Comparison of ENCODE assay signal across 8 mouse cellular contexts in genomic region chr19:6399285-6400095, GRCm38 (mm10). TPM values are rescaled to one million over a fixed set of nuclear protein-coding genes. Genes with fewer than 3 reads are reported as not detected.
DNase-seq lines count a peak whose midpoint lies in the region; ATAC-seq and TF ChIP-seq lines count a peak whose summit lies in the region.

Gene Rasgrp2, plus strand, starts transcription at chr19:6399340.

- H3K27me3 ChIP-seq in intestine, embryonic 14.5 days (replicated peaks; ENCODE audit: control insufficient read depth, insufficient read depth, low read length) = peaks cover 33% of the 10 kb centered on the region
- H3K27me3 ChIP-seq in limb, embryonic 13.5 days = peaks cover 77% of the 10 kb centered on the region
- H3K27me3 ChIP-seq in midbrain, embryonic 14.5 days (ENCODE audit: control insufficient read depth, insufficient read depth, low read length) = peaks cover 12% of the 10 kb centered on the region; the same call in 1 of the 2 replicates

- H3K9me3 ChIP-seq in intestine, embryonic 14.5 days (ENCODE audit: control insufficient read depth, low read length) = no peaks in the 10 kb centered on the region
- H3K9me3 ChIP-seq in limb, embryonic 13.5 days = no peaks in the 10 kb centered on the region
- no peaks in the 10 kb centered on the region for H3K9me3 ChIP-seq in midbrain, embryonic 14.5 days (ENCODE audit: control insufficient read depth, low read length)

- TF ChIP-seq CTCF in bone marrow, adult 2 months (IDR thresholded peaks at IDR 0.05; ENCODE audit: control insufficient read depth, insufficient read depth, low read length) = no peak

- peak; percentile 66 to 67 for DNase-seq in frontal cortex, postnatal 10 days (ENCODE audit: low spot score in 2 of 2)
- no peak for DNase-seq in frontal cortex, postnatal 36 days (ENCODE audit: low spot score in 2 of 2)
- DNase-seq in gastrocnemius, postnatal 4 days (ENCODE audit: low spot score in 2 of 2) = peak in 1 of 2 experiments; percentile 54
- peak; percentile 71 for DNase-seq in intestine, embryonic 14.5 days (ENCODE audit: low spot score)
- DNase-seq in midbrain, embryonic 14.5 days = peak; percentile 78
- peak; percentile 75 for DNase-seq in testis, postnatal 10 days (ENCODE audit: low spot score)

- H3K4me2 ChIP-seq in intestine, embryonic 14.5 days (ENCODE audit: low read length) = peak within 1 kb of the TSS; percentile 98
- H3K4me2 ChIP-seq in limb, embryonic 13.5 days (replicated peaks) = peak within 1 kb of the TSS; percentile 94
- H3K4me2 ChIP-seq in midbrain, embryonic 14.5 days (ENCODE audit: low read length) = peak within 1 kb of the TSS; percentile 99

- no peaks in the 10 kb centered on the region for H3K36me3 ChIP-seq in intestine, embryonic 14.5 days (ENCODE audit: control insufficient read depth, insufficient read depth, low read length)
- no peaks in the 10 kb centered on the region for H3K36me3 ChIP-seq in limb, embryonic 13.5 days
- no peaks in the 10 kb centered on the region for H3K36me3 ChIP-seq in midbrain, embryonic 14.5 days (ENCODE audit: control insufficient read depth, insufficient read depth, low read length)

- peak within 1 kb of the TSS; percentile 51 for H3K9ac ChIP-seq in intestine, embryonic 14.5 days (ENCODE audit: low read length)
- H3K9ac ChIP-seq in limb, embryonic 13.5 days = peak within 1 kb of the TSS; percentile 70
- peak within 1 kb of the TSS; percentile 71 for H3K9ac ChIP-seq in midbrain, embryonic 14.5 days (replicated peaks; ENCODE audit: low read length)

- peak; percentile 26; the same call in 1 of the 2 replicates for ATAC-seq in intestine, embryonic 14.5 days (replicated peaks; ENCODE audit: low FRiP score, low TSS enrichment, low read depth)
- ATAC-seq in limb, embryonic 13.5 days (ENCODE audit: low FRiP score, low read depth) = 0 out of 2 replicates have a peak, but pooled peaks have one; percentile 38
- peak; percentile 43; the same call in 1 of the 2 replicates for ATAC-seq in midbrain, embryonic 14.5 days (ENCODE audit: low FRiP score, low TSS enrichment)

- H3K27ac ChIP-seq in bone marrow, adult 2 months (ENCODE audit: control insufficient read depth, insufficient read depth, low read depth, low read length, poor library complexity) = peak within 1 kb of the TSS; percentile 95
- H3K27ac ChIP-seq in intestine, embryonic 14.5 days (ENCODE audit: low read depth) = no peak within 1 kb of the TSS; the same call in 1 of the 2 replicates
- no peak within 1 kb of the TSS for H3K27ac ChIP-seq in limb, embryonic 13.5 days
- peak within 1 kb of the TSS; percentile 70 for H3K27ac ChIP-seq in midbrain, embryonic 14.5 days (replicated peaks; ENCODE audit: low read depth, low read length)

- peak within 1 kb of the TSS; percentile 84 for H3K4me3 ChIP-seq in bone marrow, adult 2 months (replicated peaks; ENCODE audit: control insufficient read depth, low read depth, low read length)
- H3K4me3 ChIP-seq in intestine, embryonic 14.5 days (ENCODE audit: low read depth, low read length) = peak within 1 kb of the TSS; percentile 52
- peak within 1 kb of the TSS; percentile 64 for H3K4me3 ChIP-seq in limb, embryonic 13.5 days
- H3K4me3 ChIP-seq in midbrain, embryonic 14.5 days (replicated peaks; ENCODE audit: low read depth, low read length) = peak within 1 kb of the TSS; percentile 61

- peaks cover 7% of the 10 kb centered on the region for H3K4me1 ChIP-seq in bone marrow, adult 2 months (ENCODE audit: control insufficient read depth, insufficient read depth, low read length)
- peaks cover 35% of the 10 kb centered on the region for H3K4me1 ChIP-seq in intestine, embryonic 14.5 days (replicated peaks; ENCODE audit: control insufficient read depth, insufficient read depth, low read length)
- peaks cover 38% of the 10 kb centered on the region for H3K4me1 ChIP-seq in limb, embryonic 13.5 days
- H3K4me1 ChIP-seq in midbrain, embryonic 14.5 days (ENCODE audit: control insufficient read depth, insufficient read depth, low read length) = peaks cover 27% of the 10 kb centered on the region

- peak; percentile 37; the same call in 1 of the 2 replicates for TF ChIP-seq POLR2A in bone marrow, adult 2 months (IDR thresholded peaks at IDR 0.05; ENCODE audit: borderline replicate concordance, control insufficient read depth, low read depth, low read length)

- whole genome bisulfite sequencing in bone marrow, adult 2 months = 1% methylated on average over 83 of the region's 87 CpGs
- under 1% methylated on average over 83 of the region's 87 CpGs for WGBS in intestine, embryonic 14.5 days
- under 1% methylated on average over 82 of the region's 87 CpGs for WGBS in limb, embryonic 13.5 days
- WGBS in midbrain, embryonic 14.5 days = under 1% methylated on average over 71 of the region's 87 CpGs

RNA-seq across cellular contexts. Expression of gene Rasgrp2, which starts in this region (rescaled TPM):
- 656 and 1,280 TPM in 2 replicates for polyA plus RNA-seq in bone marrow, adult 2 months (2011; ENCODE audit: insufficient read depth, insufficient read length, low replicate concordance, missing spikeins)
- 10 to 100 TPM; 37.4 to 40.2 TPM for total RNA-seq in gastrocnemius, postnatal 4 days (2021)
- polyA plus RNA-seq in intestine, embryonic 14.5 days (2014; fragmentation: Nextera tagmentation; extraction: Ambion mirVana) = 30.0 and 31.8 TPM in 2 replicates
- 15.2 and 17.7 TPM in 2 replicates for polyA plus RNA-seq in limb, embryonic 13.5 days (2015; fragmentation: Nextera tagmentation; extraction: Ambion mirVana)
- 32.9 and 58.5 TPM in 2 replicates for polyA plus RNA-seq in midbrain, embryonic 14.5 days (2014; fragmentation: Nextera tagmentation; extraction: Ambion mirVana)

Comparison
In these comparisons a context has a peak if more than half of its experiments do, and no peak if none do; other contexts are left out.
1. RNA of gene Rasgrp2 (polyA plus RNA-seq): 656 to 1,280 TPM in bone marrow, adult 2 months; 32.9 to 58.5 TPM in midbrain, embryonic 14.5 days, 30.0 to 31.8 TPM in intestine, embryonic 14.5 days and 15.2 to 17.7 TPM in limb, embryonic 13.5 days; every median in the first group is over 10 times any median in the second.
2. DNase-seq: peak in frontal cortex, postnatal 10 days (2 of 2), intestine, embryonic 14.5 days (single experiment), midbrain, embryonic 14.5 days (single experiment) and testis, postnatal 10 days (single experiment); none in frontal cortex, postnatal 36 days (0 of 2).
3. H3K27ac ChIP-seq: peak in bone marrow, adult 2 months (single experiment) and midbrain, embryonic 14.5 days (single experiment); none in intestine, embryonic 14.5 days (single experiment) and limb, embryonic 13.5 days (single experiment).
4. Peak in every context shown above with its lines, with median percentiles within 50 percentile points of each other: H3K4me3 ChIP-seq, ATAC-seq, H3K4me2 ChIP-seq and H3K9ac ChIP-seq.